Mouse (Mus musculus) layer of hippocampus, adult 9-10 months (tissue): ENCODE data around the gene Abcg5.

Experiments used
- DNase-seq: peaks from one replicate; pipeline ENCODE4 v3.0.0; 2022; ENCODE audit warnings: low spot score

The Abcg5 gene

DNA sequence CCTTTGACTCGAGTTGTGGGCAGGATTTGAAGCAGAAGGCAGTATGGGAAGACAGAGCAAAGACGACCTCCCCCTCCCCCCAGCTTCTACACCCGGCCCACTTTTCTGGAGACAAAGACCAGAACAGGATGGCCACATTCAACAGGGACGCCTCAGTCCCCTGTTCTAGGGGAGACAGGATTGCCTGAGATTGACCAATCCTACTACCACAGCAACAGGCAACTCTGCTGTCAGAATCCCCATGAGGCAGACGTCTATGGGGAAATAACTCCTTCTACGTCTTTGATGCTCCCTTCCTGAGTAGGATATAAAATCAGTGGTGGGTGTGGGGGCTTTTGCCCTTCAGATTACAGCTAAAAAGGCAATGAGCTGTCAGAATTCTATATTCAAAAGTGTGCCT is 1.5 kb upstream of the Abcg5 start:
- no peak for DNase-seq

DNA sequence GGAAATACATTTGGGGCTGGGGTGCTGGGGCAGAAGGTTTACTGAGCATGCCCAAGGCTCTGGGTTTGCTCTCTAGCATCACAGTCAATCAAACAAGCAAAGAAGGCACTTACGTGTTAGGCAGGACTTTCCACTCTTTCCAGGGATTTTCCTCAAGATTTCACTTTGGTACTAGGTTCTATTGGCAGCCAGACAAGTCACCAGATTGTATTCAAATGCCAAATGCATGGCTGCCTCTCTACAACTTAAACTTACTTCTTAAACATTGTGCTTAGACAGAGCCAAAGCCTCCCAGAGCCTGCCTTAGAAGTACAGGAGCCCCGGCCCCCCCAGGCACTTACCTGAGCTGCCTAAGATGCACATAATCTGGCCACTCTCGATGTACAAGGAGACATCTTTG is 1.1 kb downstream of the Abcg5 start:
- DNase-seq: peak; percentile 12

DNA sequence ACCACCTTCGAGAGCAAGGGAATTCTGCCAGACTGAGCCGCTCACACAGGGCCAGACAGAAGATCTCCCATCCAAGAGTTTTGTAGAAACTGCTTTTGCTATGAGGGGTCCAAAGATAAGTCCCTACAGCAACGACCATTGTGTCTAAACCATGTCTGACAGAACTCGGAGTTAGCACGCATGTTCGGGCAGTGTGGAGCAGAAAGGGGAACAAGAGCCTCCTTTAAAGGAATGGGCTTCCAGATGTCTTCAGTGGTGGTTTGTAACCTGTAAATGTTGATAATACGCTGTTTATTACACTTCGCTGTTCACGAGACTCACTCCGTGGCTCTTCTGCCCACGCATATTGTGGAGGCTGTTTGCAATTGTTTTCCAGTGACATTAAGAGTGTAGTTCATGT is 5.2 kb downstream of the Abcg5 start:
- DNase-seq: no peak

DNA sequence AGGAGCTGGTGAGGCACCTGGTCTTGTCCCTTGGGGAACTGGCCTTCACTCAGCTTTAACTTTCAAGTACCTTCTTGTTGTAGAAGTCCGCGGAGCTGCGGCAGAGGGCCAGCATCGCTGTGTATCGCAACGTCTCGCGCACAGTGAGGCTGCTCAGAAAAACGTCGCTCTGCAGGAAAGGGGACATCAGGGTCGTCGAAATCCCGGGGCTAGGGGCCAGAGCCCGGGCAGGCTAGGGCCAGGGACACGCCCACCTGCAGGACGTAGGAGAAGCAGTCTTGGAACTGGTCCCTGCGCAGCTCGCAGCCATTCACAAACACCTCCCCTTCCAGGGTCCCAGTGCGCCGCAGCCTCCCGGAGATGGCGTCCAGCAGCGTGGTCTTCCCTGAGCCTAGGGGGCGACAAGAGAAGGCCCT is 6.9 kb downstream of the Abcg5 start, which contains the start of gene Abcg8:
Gene Abcg8, plus strand, starts transcription at position 352 of the 416 bp plus-strand sequence.
- DNase-seq: no peak

DNA sequence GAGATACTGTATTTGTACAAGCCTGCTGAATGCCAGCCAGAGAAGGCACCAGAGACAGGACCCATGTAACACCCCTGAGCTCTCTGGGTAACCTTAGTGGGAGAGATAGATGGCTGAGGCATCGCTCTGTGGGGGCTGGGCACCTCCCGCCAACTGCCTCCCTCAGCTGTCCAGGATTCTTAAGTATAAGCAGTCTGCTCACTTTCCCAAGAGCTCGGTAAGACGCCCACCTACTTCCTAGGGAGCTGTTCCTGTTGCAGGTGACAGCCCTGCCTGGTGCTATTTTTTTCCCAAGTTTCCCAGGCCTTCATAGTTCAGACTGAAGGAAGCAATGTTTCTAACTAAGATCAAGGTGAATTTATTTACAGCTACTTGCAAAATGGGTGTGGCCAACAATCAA is 7.6 kb downstream of the Abcg5 start:
- DNase-seq: no peak

DNA sequence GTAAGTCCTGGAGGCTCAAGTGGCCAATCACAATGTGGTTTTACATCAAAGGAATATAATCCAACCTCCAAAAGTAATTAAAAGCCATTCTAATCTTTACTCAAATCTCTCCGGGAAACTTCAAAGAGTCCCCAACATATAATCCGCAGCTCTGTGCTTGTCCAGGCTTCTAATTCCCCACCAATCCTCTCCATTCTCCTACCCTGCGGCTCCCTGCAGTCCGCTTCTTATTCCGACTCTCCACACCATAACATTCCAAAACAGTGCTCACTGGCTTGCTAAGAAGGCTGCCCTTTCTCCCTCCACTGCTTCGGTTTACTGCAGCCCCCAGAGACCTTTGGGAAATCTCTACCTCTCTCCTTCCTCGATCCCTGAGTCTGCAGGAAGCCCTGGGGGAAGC is 8.8 kb downstream of the Abcg5 start:
- no peak for DNase-seq

DNA sequence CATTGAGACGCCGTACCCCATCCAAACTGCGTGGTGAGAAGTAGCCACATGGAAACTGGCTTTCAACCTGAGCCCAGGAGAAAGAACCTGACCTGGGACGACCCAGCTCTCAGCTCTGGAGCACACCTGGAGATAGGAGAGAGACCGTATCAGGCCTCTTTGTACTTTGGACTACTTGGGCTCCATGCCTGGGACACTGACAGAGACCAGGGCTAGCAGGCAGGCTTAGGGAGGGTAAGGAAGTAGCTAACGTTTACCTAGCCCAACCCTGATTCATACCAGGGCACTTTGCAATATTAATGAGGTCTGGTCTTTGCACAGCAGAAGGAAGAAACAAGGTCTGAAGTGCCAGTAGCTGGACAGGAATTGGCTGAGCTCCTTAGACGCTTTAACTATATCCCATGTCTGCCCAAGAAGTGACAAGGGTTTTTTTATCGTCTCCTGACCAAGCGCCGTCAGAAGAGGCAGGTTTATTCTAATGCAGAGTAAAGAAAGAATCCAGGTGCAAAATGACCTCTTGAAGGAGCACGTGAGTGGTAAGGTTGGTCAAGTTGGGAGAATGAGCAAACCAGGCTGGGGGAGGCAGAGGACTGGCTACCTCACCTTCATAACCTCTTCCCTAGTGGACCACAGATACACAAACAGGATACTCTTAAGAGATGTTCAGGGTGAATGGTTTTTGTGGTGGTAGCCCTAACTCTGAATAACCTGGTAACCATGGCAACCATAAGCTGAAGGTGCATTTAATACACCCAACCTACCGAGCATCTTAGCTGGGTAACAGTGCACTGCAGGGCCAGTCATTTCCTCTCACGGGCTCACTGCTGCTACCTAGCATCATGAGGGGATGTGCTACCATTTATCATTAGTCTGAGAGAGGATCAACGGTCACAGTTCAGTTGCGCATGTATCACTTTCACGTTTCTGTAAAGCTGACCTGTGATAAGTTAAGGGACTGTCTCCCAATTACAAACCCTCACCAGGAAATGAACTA is 10.1 kb downstream of the Abcg5 start:
- DNase-seq: no peak

DNA sequence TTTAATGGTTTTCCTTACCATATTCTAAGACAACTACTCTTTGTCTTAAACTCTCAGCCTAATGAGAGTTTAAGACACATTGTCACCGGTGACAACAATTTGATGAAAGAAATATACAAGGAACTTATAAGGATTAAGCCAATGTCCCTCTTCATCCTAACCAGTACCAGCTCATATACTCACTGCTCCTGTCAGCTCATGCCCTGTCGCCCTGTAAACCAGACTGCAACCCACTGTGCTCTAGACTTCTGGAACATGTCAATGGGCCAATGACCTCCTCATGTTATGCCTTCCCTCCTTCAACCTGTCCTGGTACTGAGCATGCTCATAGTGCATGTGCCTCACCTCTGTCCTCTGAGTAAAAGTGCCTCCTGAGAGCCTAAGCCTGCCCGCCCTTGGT is 15.0 kb downstream of the Abcg5 start:
- no peak for DNase-seq

DNA sequence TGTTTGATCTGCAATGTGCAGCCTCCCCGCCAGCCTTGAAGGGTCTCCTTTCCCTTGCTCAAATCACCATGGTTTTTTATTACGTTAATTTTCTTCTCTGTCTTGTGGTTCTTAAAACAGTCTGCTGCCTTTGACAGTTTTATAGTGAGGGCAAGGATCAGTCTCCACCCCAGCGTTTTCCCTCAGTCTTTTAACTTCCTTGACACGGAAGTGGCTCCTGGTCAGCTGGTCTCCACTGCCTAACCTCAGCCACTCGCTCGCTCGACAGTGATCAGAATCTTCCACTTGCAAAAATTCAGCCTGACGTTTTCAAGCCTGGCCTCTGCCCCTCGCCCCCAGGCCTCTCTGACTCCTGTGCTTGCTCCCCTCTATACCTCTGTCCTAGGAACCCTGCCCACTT is 17.1 kb downstream of the Abcg5 start:
- DNase-seq: no peak

DNA sequence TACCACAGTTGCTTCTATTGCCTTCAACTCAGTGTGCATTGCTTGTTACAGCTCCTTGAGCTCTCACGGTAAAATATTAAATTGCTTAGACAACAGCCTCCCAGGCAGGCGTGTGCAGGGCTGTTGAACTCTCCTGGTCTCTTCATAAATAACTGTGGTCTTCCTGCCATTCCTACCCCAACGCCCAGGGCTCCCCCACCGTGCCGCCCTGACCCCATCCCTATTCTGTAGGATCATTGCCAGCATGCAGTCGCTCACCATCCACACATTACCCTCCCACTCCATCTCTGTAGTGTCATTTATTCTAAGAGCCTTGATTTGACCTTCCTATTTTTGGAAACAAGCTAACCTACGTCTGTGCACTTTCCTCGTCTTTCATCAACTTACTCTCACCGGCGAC is 17.8 kb downstream of the Abcg5 start:
- no peak for DNase-seq

DNA sequence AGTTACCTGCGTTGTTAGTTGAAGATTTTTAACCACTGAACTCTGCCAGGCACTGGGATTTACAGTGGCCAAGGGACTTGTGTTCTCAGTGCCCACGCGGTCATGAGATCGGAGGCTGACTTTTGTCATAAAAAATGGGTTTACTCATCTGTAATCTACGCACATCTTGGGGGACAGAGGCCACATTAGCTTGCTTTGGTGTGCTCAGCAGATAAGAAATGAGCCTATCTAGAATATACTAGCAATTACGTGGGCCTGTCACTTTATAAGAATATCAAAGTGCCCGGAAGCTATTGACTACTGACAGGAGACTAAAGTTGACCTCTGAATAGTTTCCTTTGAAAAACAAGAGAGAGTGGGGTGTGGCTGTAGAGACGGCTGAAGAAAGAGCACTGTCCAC is 23.9 kb downstream of the Abcg5 start:
- no peak for DNase-seq

DNA sequence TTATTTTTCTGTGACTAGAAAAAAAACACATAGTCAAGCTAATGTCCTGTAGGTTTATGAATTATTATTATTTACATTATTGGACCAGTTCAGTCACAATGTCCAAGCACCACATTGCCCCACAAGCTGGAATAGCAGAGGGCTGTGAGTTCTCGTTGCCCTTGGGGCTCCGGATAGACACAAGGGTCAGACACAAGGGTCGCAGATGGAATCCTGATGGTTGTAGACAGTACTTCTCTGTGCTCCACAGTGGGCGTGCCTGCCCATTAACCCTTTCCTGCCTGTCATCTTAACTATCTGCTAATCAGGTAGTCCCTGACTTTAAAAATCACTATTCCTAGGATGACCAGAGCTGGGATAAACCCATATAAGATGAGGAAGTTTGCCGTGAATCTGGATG is 24.6 kb downstream of the Abcg5 start:
- no peak for DNase-seq

DNA sequence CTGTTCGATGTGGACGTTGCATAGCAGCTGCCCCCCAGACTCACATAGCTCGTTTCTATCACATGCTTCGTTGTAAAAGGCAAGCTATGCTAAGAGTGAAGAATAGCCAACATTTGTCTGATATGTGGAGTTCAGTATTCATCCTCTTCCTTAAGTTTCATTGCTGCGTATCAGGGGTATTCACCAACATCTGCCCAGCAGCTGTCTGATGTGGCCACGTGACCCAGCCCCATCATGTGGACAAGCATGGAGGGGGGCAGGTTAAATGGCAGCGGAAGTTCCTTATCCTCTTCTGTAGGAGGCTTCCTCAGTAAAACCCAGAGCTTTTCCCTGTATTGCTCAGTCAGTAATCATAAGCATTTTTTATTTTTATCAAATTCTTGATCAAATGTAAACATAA is 25.0 kb downstream of the Abcg5 start:
- DNase-seq: no peak

DNA sequence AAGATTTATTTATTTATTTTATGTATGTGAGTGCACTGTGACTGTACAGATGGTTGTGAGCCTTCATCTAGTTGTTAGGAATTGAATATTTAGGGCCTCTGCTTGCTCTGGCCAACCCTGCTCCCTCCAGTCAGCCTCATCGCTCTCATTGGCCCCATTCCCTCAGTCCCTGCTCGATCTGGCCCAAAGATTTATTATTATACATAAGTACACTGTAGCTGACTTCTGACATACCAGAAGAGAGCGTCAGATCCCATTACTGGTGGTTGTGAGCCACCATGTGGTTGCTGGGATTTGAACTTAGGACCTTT is 25.4 kb downstream of the Abcg5 start:
- DNase-seq: no peak

DNA sequence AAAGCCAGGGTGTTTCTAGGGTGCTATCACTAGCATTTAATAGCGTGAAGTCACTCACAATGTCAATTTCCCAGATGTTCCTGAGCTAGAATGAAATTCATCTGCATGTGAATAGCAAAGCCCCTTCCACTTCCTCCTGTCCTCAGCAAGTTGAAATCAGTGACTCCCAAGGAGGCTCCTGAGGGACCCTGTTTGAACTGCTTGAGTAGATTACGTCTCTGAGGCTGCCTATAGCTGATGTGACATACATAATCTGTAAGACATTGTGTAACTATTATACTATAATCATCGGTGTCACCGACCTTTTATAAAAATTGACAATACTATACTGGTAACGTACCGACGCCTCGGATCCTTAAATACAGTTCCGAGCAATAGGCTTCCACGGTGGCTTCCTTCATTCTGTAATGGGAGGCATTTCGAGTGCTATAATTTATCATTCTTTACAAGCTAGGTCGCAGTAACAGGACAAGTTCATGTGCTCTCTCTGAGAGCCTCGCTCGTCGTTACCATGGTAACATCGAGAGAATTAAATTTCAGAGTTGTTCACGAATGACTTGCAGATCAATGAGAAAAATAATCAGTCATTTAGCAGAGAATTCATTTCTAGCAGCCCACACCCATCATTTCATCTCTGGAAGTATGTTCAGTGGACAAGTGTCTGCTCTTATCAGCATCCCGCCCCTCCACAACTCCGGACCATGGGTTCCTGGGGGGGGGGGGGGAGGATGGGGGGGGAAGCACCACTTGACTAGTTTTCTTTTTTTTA is 26.0 kb downstream of the Abcg5 start:
- no peak for DNase-seq

DNA sequence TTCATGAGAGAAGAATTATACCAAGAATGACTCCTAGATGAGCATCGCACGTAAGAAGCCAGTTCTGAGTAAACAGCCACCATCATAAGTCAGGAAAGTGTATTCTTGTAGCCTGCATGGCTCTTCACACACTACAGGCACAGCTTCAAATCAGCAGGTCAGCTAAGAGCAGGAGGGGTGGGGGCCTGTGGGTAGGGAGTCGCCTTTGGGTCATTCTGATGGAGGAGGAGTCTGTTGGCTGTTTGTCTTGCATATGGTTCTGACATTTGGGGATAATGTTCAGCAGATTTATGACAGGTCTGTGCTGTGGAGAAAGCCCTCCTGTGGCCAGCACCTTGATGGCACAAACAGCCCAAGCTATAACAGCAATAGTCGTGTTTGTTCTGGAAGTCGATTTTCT is 26.6 kb downstream of the Abcg5 start:
- DNase-seq: no peak

DNA sequence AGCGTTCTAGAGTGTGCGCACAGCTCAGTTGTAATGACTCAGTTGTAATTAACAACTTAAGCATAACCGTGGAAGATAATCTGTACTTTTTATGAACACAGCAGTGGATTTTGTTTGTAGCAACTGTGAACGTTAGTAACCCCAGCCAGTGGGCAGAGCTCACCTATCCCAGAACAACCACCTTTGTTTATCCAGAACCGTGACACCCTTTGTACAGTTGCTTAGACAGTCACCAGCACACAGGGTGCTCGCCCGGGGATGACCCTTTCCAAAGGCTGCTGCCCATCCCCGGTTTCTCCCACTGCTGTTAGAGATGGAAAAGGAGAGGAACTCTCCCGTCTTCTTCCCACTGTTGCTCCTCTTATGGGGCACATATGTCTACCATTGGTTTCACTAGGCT is 29.3 kb downstream of the Abcg5 start:
- no peak for DNase-seq

DNA sequence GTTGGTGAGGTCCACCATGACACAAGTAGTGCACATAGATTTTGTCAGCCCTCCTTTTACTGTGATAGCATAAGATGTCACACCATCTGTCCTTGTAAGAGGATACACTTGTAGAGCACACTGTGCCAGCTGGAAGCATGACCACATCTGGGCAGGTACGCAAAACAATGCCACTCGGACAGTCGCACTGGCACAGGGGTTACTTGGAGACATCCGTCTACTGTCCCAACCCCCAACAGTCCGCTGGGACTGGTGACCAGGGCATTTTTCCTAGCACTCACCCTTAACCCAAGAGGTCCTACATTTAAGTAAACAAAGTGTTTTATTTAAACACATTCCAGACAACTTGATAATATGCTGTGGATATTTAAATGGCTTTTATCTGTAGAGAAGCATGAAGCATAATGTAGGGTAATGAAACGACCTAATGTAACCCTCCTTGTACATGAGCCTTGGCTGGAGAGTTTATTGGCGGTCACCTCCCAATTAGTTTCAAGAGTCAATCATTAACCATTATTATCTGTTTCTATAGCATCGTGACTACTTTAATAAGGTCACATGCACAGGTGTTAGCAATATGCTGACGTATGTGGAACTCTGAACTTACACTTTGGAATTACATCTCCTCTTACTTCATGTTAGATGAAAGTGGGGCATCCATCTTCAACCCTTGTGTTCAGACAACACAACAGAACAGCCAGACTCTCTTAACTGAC is 32.4 kb downstream of the Abcg5 start:
- DNase-seq: no peak

DNA sequence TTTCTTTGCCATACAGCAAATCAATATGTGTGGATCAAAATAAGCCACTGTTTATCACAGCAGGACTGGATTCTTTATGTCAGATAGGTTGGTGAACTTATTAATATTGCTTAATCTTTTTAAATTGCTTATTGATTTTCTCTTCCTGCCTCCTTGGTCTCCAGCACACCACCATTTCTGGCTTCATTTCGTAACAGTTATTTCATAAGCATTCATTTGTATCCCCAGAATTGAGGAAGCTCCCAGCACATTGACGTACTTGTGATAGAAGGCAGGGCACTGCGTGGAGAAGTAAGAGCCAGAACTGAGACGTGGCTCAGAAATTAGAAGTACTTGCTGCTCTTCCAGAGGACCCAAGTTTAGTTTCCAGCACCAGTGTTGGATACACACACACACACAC is 35.2 kb downstream of the Abcg5 start:
- DNase-seq: no peak

DNA sequence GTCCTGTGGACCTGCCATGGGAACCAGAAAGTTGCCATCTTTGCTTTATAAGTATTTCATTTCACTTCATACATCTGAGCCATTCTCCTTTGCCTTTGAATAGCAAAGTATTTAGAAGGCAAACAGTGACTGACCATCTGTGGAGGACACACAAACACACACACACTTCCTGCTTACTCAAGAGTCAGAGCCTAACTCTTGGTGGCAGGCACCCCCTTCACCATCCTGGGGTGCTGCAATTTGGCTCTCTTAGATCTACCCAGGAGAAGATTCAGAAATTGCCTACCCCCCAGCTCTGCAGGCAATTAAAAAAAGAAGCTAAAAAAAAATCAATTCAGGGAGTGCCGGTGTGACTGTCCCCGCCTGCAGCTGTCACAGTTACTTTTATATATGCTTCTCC is 36.3 kb downstream of the Abcg5 start:
- DNase-seq: no peak

DNA sequence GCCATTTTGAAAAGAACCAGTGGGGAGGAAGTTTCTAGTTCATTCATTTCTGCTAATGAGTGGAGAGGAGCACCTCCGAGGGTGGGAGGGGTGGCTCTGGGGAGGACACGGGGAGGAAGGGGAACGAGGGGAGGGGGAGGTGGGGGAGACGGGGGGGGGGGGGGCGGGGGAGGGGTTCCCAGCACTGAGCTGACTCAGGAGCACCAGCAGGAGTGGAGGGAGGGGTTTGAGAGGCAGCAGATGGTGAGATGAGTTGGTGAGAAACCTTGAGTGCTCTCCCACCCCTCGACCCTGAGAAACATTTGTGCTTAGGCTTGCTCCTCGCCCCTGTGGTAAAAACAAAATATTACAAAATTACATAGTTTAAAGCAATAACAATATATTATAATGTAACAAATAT is 36.9 kb downstream of the Abcg5 start:
- no peak for DNase-seq

DNA sequence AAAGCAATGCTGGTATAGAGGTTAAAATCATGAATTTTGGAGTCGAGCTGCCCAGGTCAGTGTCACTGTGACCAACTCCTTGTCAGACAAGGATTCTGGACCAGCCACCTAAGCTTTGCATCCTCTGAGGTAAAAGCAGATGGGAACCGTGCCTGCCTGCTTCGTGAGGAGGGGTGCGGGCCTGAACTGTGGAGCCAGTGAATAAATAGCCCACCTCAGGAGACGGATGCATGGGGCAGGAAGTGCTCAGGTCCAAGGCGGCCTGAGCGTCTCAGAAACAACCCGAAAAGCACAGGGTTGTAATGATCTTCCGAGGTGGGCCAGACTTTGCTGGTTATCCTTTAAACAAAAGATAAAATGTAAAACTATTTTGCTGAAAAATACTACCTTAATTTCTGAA is 37.7 kb downstream of the Abcg5 start:
- DNase-seq: no peak
